8 mouse cellular contexts compared by ENCODE assay signal in genomic region chr10:83361643-83362382, GRCm38 (mm10). TPM values are rescaled to one million over a fixed set of nuclear protein-coding genes. Genes with fewer than 3 reads are reported as not detected.
DNase-seq lines count a peak whose midpoint lies in the region; ATAC-seq lines count a peak whose summit lies in the region.

No protein-coding gene starts in this region.

- ATAC-seq in embryonic facial prominence, embryonic 12.5 days (ENCODE audit: insufficient number of reproducible peaks, insufficient read depth, low FRiP score, low TSS enrichment), result no peak
- no peak for ATAC-seq in hindbrain, embryonic 15.5 days (ENCODE audit: low FRiP score, low read depth)
- peak; percentile 36; the same call in 1 of the 2 replicates for ATAC-seq in megakaryocyte, adult 5-6 weeks (ENCODE audit: poor library complexity, severe bottlenecking)

- H3K4me3 ChIP-seq in embryonic facial prominence, embryonic 12.5 days, result peak overlapping the region; percentile 89; the same call in 1 of the 2 replicates
- 0 out of 2 replicates have a peak overlapping the region, but pooled peaks have one; percentile 0 for H3K4me3 ChIP-seq in hindbrain, embryonic 15.5 days

- 50% methylated on average over 5 of the region's 5 CpGs for WGBS in embryonic facial prominence, embryonic 12.5 days
- WGBS in hindbrain, embryonic 15.5 days, result 48% methylated on average over 5 of the region's 5 CpGs

- H3K27me3 ChIP-seq in embryonic facial prominence, embryonic 12.5 days, result no peaks in the 10 kb centered on the region
- no peaks in the 10 kb centered on the region for H3K27me3 ChIP-seq in hindbrain, embryonic 15.5 days

- no peak overlapping the region for H3K9ac ChIP-seq in embryonic facial prominence, embryonic 12.5 days
- H3K9ac ChIP-seq in hindbrain, embryonic 15.5 days, result no peak overlapping the region

- peak overlapping the region; percentile 63 for H3K4me2 ChIP-seq in embryonic facial prominence, embryonic 12.5 days (replicated peaks)
- peak overlapping the region; percentile 88 for H3K4me2 ChIP-seq in hindbrain, embryonic 15.5 days

- H3K36me3 ChIP-seq in embryonic facial prominence, embryonic 12.5 days, result peaks cover 45% of the 10 kb centered on the region
- H3K36me3 ChIP-seq in hindbrain, embryonic 15.5 days, result peaks cover 41% of the 10 kb centered on the region

- peak; percentile 35 to 48 for DNase-seq in left cerebral cortex, postnatal 14 days (ENCODE audit: low spot score in 2 of 2)
- DNase-seq in left cerebral cortex, postnatal 4 days, result no peak
- peak; percentile 40 for DNase-seq in Muller cell, postnatal 12 days (ENCODE audit: inconsistent ontology term)
- DNase-seq in yolk sac, embryonic 10.5 days (ENCODE audit: low spot score), result no peak
- DNase-seq in testis, postnatal 14 days (ENCODE audit: low spot score), result no peak

- intact Hi-C loops in left cerebral cortex, postnatal 14 days (cut with DNase I), result loop anchor here (2.0 kb wide), 1 partner anchor 183 kb away; no protein-coding TSS in a partner anchor
- intact Hi-C loops in left cerebral cortex, postnatal 4 days (cut with DNase I), result loop anchor here (5.0 to 10.0 kb wide), 2 partner anchors 133 to 165 kb away; no protein-coding TSS in a partner anchor

- peaks cover 9% of the 10 kb centered on the region for H3K4me1 ChIP-seq in embryonic facial prominence, embryonic 12.5 days
- H3K4me1 ChIP-seq in hindbrain, embryonic 15.5 days (replicated peaks), result peaks cover 23% of the 10 kb centered on the region

- no peak overlapping the region for H3K27ac ChIP-seq in embryonic facial prominence, embryonic 12.5 days
- no peak overlapping the region for H3K27ac ChIP-seq in hindbrain, embryonic 15.5 days (replicated peaks)

- no peaks in the 10 kb centered on the region for H3K9me3 ChIP-seq in embryonic facial prominence, embryonic 12.5 days
- no peaks in the 10 kb centered on the region for H3K9me3 ChIP-seq in hindbrain, embryonic 15.5 days

RNA-seq across cellular contexts. Expression of gene D10Wsu102e, which starts 1.8 kb away (rescaled TPM):
- 1 to 10 TPM; 2.5 to 2.9 TPM for total RNA-seq in left cerebral cortex, postnatal 14 days (2021)
- total RNA-seq in left cerebral cortex, postnatal 4 days (2021), result 1 to 10 TPM; 4.1 to 5.3 TPM
- polyA plus RNA-seq in embryonic facial prominence, embryonic 12.5 days (2016; fragmentation: Nextera tagmentation; extraction: Ambion mirVana), result 0.92 and 0.96 TPM in 2 replicates
- 0.80 and 0.85 TPM in 2 replicates for polyA plus RNA-seq in hindbrain, embryonic 15.5 days (2015; fragmentation: Nextera tagmentation; extraction: Ambion mirVana)
- 0.40 and 0.46 TPM in 2 replicates for total RNA-seq in megakaryocyte, adult 5-6 weeks (2015)
- total RNA-seq in megakaryocyte, adult 5-6 weeks (2017), result 0.44 and 0.57 TPM in 2 replicates

RNA-seq across cellular contexts. Expression of gene Slc41a2, which starts 24.1 kb away (rescaled TPM):
- 10 to 100 TPM; 30.8 to 35.6 TPM for total RNA-seq in left cerebral cortex, postnatal 14 days (2021)
- total RNA-seq in left cerebral cortex, postnatal 4 days (2021), result 10 to 100 TPM; 32.5 to 38.7 TPM
- polyA plus RNA-seq in embryonic facial prominence, embryonic 12.5 days (2016; fragmentation: Nextera tagmentation; extraction: Ambion mirVana), result 1.3 and 1.6 TPM in 2 replicates
- polyA plus RNA-seq in hindbrain, embryonic 15.5 days (2015; fragmentation: Nextera tagmentation; extraction: Ambion mirVana), result 10.7 and 12.4 TPM in 2 replicates
- total RNA-seq in megakaryocyte, adult 5-6 weeks (2015), result 0.52 and 0.76 TPM in 2 replicates
- total RNA-seq in megakaryocyte, adult 5-6 weeks (2017), result 0.73 and 1.0 TPM in 2 replicates

Comparison
In these comparisons a context has a peak if more than half of its experiments do, and no peak if none do; other contexts are left out.
1. DNase-seq: peak in left cerebral cortex, postnatal 14 days (2 of 2) and Muller cell, postnatal 12 days (single experiment); none in left cerebral cortex, postnatal 4 days (single experiment), yolk sac, embryonic 10.5 days (single experiment) and testis, postnatal 14 days (single experiment).
2. RNA of gene Slc41a2, which starts 24.1 kb away (total RNA-seq): 32.5 to 38.7 TPM in left cerebral cortex, postnatal 4 days and 30.8 to 35.6 TPM in left cerebral cortex, postnatal 14 days; 0.52 to 1.0 TPM in megakaryocyte, adult 5-6 weeks; every median in the first group is over 10 times any median in the second.